Mouse (Mus musculus) brown adipose tissue, adult 24 weeks (tissue): ENCODE data around the gene Cdcp1. TPM values are rescaled to one million over a fixed set of nuclear protein-coding genes. Genes with fewer than 3 reads are reported as not detected.
A peak's percentile ranks its signal among the peaks of the same experiment; 100 is the strongest.

ENCODE experiments used
- H3K27ac ChIP-seq: fragments of 200-500 bp; replicated peaks from 2 replicates; pipeline ENCODE4 v1.5.1; 2012; ENCODE audit warnings: low read depth, mild to moderate bottlenecking, low read length
- H3K4me1 ChIP-seq: fragments of 200-500 bp; 2 replicates; pipeline ENCODE4 v1.6.1; 2012; ENCODE audit warnings: low read length, mixed read lengths; ENCODE audit not compliant: control insufficient read depth, insufficient read depth, insufficient read length
- H3K4me3 ChIP-seq: fragments of 200-500 bp; 2 replicates; pipeline ENCODE4 v1.5.1; 2012; ENCODE audit warnings: low read depth, mild to moderate bottlenecking, low read length, moderate library complexity; ENCODE audit not compliant: insufficient read depth
- polyA plus RNA-seq: library from polyadenylated mRNA; stranded (reverse); fragments of >200 nt; gene quantifications from 2 replicates; pipeline ENCODE4 v1.2.4, GENCODE M21; 2012; ENCODE audit not compliant: missing spikeins, insufficient read depth, insufficient read length

The Cdcp1 gene
- not detected in 2 replicates for polyA plus RNA-seq

GRCm38 (mm10) chr9:123215621-123216440 lies at the start of gene Cdcp1:
Cdcp1 (minus strand) TSS chr9:123216038.
- Histone ChIP-seq H3K4me1 (no peaks in the 10 kb centered on the region), H3K27ac (no peak within 1 kb of the TSS), H3K4me3 (no peak within 1 kb of the TSS)

- Histone ChIP-seq H3K4me3 (peak within 1 kb of the TSS; percentile 92), H3K4me1 (no peaks in the 10 kb centered on the region), H3K27ac (no peak within 1 kb of the TSS)
These were observed 44.8 kb upstream of the Cdcp1 start, which contains the start of gene Tmem158 for GRCm38 (mm10) chr9:123260611-123261021. Tmem158 (minus strand) TSS chr9:123260764.

- Histone ChIP-seq H3K4me3 (peak overlapping the region; percentile 92), H3K27ac (no peak overlapping the region)
These were observed 44.2 kb upstream of the Cdcp1 start for GRCm38 (mm10) chr9:123259896-123260610.

GRCm38 (mm10) chr9:123259461-123259895 lies 43.6 kb upstream of the Cdcp1 start:
- H3K4me3 ChIP-seq, result peak overlapping the region; percentile 92
- no peak overlapping the region for H3K27ac ChIP-seq
- no peaks in the 10 kb centered on the region for H3K4me1 ChIP-seq

More at GRCm38 (mm10) chr9:123259896-123260610, 44.2 kb upstream of the Cdcp1 start:
- no peaks in the 10 kb centered on the region for H3K4me1 ChIP-seq

- no peak overlapping the region for H3K4me3 ChIP-seq
- no peak overlapping the region for H3K27ac ChIP-seq
- H3K4me1 ChIP-seq, result no peaks in the 10 kb centered on the region
These were observed 43.0 kb upstream of the Cdcp1 start for GRCm38 (mm10) chr9:123258796-123259195.

GRCm38 (mm10) chr9:123255736-123256135 lies 39.9 kb upstream of the Cdcp1 start:
- Histone ChIP-seq H3K27ac (no peak overlapping the region), H3K4me1 (no peaks in the 10 kb centered on the region), H3K4me3 (no peak overlapping the region)

GRCm38 (mm10) chr9:123247992-123248391 lies 32.2 kb upstream of the Cdcp1 start:
- no peak overlapping the region for H3K27ac ChIP-seq
- H3K4me3 ChIP-seq, result no peak overlapping the region
- no peaks in the 10 kb centered on the region for H3K4me1 ChIP-seq

GRCm38 (mm10) chr9:123245146-123245545 lies 29.3 kb upstream of the Cdcp1 start:
- H3K4me1 ChIP-seq, result no peaks in the 10 kb centered on the region
- no peak overlapping the region for H3K4me3 ChIP-seq

GRCm38 (mm10) chr9:123243988-123244387 lies 28.1 kb upstream of the Cdcp1 start:
- no peak overlapping the region for H3K4me3 ChIP-seq
- no peaks in the 10 kb centered on the region for H3K4me1 ChIP-seq
- no peak overlapping the region for H3K27ac ChIP-seq

More at GRCm38 (mm10) chr9:123245146-123245545, 29.3 kb upstream of the Cdcp1 start:
- no peak overlapping the region for H3K27ac ChIP-seq

GRCm38 (mm10) chr9:123241191-123241590 lies 25.4 kb upstream of the Cdcp1 start:
- H3K4me1 ChIP-seq, result peaks cover 16% of the 10 kb centered on the region
- no peak overlapping the region for H3K4me3 ChIP-seq
- H3K27ac ChIP-seq, result no peak overlapping the region

GRCm38 (mm10) chr9:123240751-123241150 lies 24.9 kb upstream of the Cdcp1 start:
- H3K4me1 ChIP-seq, result peaks cover 17% of the 10 kb centered on the region

GRCm38 (mm10) chr9:123240271-123240670 lies 24.4 kb upstream of the Cdcp1 start:
- Histone ChIP-seq H3K27ac (no peak overlapping the region), H3K4me3 (no peak overlapping the region), H3K4me1 (peaks cover 21% of the 10 kb centered on the region)

More at GRCm38 (mm10) chr9:123240751-123241150, 24.9 kb upstream of the Cdcp1 start:
- no peak overlapping the region for H3K4me3 ChIP-seq
- H3K27ac ChIP-seq, result no peak overlapping the region

GRCm38 (mm10) chr9:123239651-123240050 lies 23.8 kb upstream of the Cdcp1 start:
- peaks cover 21% of the 10 kb centered on the region for H3K4me1 ChIP-seq
- H3K4me3 ChIP-seq, result no peak overlapping the region
- peak overlapping the region; percentile 67 for H3K27ac ChIP-seq

GRCm38 (mm10) chr9:123238256-123239045 lies 22.6 kb upstream of the Cdcp1 start:
- Histone ChIP-seq H3K4me3 (no peak overlapping the region), H3K4me1 (peaks cover 21% of the 10 kb centered on the region), H3K27ac (peak overlapping the region; percentile 93)

- peak overlapping the region; percentile 80 for H3K27ac ChIP-seq
- peaks cover 21% of the 10 kb centered on the region for H3K4me1 ChIP-seq
- no peak overlapping the region for H3K4me3 ChIP-seq
These were observed 21.9 kb upstream of the Cdcp1 start for GRCm38 (mm10) chr9:123237739-123238138.
